Mouse (Mus musculus): ENCODE measurements around the gene Brinp2.

Brinp2 gene

DNA sequence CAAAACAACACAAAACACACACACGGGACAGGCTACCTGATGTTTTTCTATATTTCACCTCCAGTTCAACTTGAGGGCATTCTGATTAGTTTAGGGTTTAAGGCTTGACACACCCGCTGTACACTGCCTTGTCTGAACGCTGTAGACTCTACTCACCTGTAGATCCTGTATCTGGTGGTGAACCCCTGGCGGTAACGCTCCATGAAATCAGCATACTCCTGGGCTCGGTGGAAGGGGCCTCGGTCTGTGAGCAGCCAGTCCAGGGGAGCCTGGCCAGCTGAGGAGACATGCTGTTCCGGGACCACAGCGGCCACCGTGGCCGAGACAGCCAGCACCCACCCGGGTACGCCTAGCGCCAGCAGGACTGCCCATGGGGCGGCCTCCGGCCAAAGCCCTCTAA, 60.9 kb downstream of the Brinp2 start:
- DNase-seq (ENCODE audit: low read depth): no peak

DNA sequence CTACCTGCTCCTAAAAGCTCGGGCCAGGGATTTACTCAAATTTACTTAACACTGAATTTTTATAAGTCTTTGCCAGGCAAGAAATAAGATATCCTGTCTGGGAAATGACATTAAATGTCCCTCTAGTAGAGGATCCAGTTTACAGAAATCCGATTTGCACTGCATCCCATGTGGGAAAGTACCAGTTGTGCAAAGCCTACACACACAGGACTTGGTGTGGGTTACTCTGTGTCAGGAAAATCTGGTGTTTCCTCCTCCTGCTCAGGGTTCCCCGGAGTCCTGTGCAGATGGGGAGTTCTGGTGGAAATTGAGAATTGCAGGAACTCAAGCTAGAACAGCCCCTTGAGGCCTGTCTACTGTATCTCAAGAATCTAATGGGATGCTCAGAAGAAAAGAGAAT, 70.9 kb downstream of the Brinp2 start:
- no peak for DNase-seq (ENCODE audit: low read depth)

DNA sequence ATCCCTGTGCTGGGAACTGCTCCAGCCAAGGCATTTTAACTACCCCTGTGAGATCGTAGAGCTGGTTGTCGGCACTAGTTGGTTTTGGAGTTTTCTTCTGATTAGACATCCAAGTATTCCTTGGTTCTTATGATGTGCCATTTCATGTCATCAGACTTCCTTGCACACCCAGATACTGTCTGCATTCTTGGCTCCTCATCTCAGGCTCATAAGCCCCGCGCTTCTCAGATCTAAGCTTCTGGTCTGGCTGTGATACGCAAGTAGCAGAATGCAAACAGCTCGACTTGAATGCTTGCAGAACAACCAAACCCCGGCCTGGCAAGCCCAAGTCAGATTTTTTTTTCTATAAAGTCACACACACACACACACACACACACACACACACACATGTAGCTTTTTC, 72.3 kb downstream of the Brinp2 start:
- DNase-seq (ENCODE audit: low read depth): no peak

- DNase-seq (ENCODE audit: low read depth): no peak
These were observed 84.1 kb downstream of the Brinp2 start for GRCm38 (mm10) chr1:158272058-158272457.

- DNase-seq (ENCODE audit: low read depth): peak; percentile 50
These were observed 89.0 kb downstream of the Brinp2 start for GRCm38 (mm10) chr1:158267020-158267571.

DNA sequence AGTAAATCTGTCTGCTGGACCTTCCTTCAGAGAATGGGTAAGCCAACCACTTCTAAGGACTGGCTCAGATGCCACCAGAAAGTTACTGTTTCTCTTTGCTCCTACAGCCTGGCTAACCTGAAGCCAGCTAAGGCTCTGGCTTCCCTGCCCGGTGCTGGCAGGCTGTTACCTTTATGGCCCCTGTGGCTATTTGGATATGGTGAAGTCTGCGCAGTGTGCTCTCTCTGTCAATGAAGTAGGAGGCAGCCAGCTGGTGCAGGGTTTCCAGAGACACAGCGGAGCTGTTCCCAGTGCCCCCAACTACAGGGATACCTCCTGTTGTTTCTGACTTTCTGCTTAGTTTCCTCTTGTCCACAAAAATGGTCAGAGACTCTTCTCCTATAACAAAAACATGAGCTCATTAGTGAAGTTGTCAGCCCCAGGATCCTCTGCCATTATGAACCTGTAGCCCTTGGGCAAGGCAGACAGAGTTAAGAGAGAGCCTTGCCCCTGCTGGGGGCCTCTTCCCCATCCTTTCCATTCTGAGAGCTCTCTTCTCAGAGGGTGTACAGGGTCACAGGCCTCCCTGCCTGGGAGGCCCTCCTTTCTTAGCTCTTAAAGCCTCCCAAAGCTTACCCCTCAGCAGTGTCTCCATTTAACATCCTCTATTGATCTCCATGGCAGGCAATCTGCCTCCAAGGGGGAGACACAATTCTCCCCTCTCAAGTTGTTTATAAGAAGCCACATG, 89.7 kb downstream of the Brinp2 start:
- no peak for DNase-seq (ENCODE audit: low read depth)

GRCm38 (mm10) chr1:158259516-158260235, 96.5 kb downstream of the Brinp2 start:
- no peak for DNase-seq (ENCODE audit: low read depth)

- DNase-seq (ENCODE audit: low read depth): no peak
These were observed 97.3 kb downstream of the Brinp2 start for GRCm38 (mm10) chr1:158258685-158259292.

DNA sequence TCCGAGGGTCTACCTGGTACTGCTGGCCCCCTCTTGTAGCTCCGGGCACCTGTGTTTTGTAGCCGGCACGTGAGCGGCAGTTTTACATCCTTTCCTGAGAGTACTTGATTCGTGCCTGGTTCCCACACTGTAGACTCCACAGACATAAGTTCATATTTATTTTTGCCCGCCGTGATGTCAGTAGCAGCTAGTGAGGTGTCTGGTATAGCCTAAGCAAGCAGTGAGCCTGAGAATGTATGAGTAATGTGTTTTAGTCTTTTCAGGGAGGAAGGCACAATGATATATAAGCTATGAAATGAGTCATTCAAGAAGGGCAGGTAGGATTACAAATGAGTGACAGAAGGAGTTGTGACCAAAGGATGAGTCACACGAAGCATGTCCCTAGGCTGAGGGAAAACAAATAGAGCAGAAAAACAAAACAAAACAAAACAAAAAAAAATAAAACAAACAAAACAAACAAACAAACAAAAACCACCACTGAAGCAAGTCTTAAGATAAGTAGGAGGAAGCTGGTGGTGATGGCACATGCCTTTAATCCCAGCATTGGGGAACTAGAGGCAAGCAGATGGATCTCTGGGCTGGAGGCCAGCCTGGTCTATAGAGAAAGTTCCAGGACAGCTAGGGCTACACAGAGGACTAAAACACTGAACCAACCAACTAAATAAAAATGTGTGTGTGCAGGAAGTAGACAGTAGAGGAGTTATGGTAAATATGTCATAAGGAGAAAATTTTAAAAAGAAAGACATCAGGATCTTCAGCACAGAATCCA, 100.0 kb downstream of the Brinp2 start:
- DNase-seq (ENCODE audit: low read depth): no peak

GRCm38 (mm10) chr1:158252682-158253222, 103.4 kb downstream of the Brinp2 start:
- DNase-seq (ENCODE audit: low read depth): no peak

DNA sequence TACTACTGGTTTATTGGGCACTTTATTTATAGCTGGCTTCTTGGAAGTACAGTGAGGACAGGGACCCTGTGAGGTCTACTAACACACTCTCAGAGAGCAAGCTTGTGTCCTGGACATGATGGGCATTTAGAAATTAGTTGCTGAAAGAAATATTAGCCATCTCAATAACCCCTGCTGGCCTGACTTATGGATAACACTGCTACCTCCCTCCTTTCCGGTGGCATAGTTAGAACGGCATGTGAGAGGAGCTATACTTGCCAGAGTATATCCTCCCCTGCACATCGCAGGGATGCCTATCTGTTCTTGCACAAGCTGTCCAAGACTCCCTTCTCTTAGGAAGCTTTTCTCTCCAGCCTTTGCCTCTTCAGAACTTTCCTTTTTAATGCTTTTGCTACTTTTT, 107.9 kb downstream of the Brinp2 start:
- no peak for DNase-seq (ENCODE audit: low read depth)

DNA sequence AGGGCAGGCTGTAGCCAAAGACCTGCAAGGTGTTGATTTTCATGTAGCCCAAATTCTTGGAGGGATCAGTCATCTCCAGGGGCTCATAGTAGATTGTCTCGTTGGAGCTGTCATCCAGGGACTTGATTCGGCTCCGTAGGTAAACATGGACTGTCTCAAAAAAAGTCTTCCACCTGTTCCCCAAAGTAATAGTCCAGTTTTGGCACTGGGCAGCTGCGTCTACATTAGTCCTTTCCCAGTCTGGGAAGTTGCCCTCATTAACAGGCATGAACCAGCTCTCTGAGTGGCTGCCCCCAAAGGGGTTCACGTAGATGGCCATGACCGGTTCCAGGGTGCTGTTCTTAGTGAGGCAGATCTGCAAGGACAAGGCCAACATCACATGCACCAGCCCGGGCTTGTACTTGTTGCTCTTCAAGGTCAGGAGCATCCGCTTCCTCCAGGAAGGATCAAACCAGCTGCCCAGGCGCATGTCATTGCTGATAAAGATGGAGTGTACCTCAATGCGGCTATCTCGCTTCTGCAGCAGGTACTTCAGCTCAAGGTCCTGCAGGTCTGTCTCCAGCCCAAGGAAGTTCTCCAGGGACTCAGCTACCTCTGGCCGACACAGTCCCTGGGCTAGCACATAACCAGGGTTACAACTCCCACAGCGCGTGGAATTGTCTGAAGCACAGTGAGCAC, 109.5 kb downstream of the Brinp2 start:
- no peak for DNase-seq (ENCODE audit: low read depth)

GRCm38 (mm10) chr1:158245486-158245885, 110.6 kb downstream of the Brinp2 start:
- no peak for DNase-seq (ENCODE audit: low read depth)

DNA sequence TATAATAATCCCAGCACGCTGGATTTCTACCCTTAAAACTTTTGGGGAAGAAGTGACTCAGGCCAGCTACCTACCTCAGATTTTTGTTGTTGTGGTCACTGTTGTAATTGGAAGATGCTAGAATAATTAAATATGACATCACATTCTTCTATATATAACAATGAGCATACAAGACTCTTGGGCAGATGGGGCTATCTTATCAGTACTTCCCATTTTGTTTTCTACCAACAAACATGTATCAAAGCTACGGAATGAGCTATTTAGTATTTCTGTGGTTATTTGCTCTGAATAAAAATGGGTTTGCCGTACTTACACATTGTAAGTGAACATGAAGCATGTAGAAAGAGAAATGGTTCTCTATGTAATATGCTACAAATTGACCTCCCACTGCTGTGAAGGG, 112.1 kb downstream of the Brinp2 start:
- DNase-seq (ENCODE audit: low read depth): no peak

- no peak for DNase-seq (ENCODE audit: low read depth)
These were observed 114.1 kb downstream of the Brinp2 start for GRCm38 (mm10) chr1:158241848-158242556.

GRCm38 (mm10) chr1:158239841-158240240, 116.3 kb downstream of the Brinp2 start:
- DNase-seq (ENCODE audit: low read depth): no peak

- no peak for DNase-seq (ENCODE audit: low read depth)
These were observed 117.4 kb downstream of the Brinp2 start for GRCm38 (mm10) chr1:158238722-158239121.

DNA sequence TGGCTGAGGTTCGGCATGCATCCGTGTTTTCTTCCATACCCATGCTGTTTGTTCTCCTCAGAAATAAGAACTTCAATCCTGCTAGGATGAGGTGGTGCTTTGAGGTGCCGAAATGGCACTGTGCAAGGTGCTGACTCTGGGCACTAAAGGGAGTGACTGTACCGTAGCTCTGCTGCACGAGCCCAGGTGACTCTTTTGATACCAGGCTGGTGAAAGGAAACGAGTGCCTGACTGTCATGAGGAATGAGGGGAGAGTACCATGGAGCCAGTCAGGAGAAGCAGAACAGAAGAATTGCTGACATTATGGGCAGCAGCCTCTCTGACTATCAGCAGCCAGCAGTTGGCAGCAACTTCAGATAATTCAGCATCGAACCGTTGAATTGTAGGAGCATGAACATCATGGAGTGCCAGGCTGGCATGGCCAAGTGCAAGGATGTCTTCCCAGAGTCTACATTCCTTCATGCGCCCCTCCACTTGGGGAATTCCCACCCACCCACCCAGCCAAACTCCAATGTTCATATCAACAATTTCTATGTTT, 127.4 kb downstream of the Brinp2 start:
- no peak for DNase-seq (ENCODE audit: low read depth)

DNA sequence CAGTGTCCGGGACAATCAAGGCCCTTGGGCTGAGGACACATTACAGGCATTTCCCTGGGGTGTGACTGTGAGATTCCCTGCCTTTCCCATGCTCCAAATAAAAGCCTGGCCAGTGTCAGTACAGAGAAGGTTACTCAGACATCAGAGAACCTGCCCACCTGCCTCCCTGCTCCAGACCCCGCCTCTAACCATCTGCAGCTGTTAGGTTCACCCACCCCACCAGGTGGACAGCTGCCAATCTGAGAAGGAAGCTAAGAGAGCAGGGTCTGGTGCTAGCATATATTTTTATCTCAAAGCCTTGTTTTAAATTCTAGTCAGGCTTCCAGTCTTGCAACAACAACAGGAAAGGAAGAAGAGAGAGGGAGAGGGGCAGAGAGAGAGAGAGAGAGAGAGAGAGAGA, 128.9 kb downstream of the Brinp2 start:
- no peak for DNase-seq (ENCODE audit: low read depth)

- DNase-seq (ENCODE audit: low read depth): no peak
These were observed 129.4 kb downstream of the Brinp2 start for GRCm38 (mm10) chr1:158226689-158227088.

Measured in NIH3T3 (cell line).